Mouse (Mus musculus) erythroblast, embryonic 14.5 days (primary cell): ENCODE data around the gene Lyrm7.

Source experiments
- GATA1 ChIP-seq: IDR thresholded peaks from 2 replicates; pipeline ENCODE4 v1.6.1; 2012; ENCODE audit warnings: low read length, inconsistent platforms, mixed read lengths
- TAL1 ChIP-seq: IDR thresholded peaks from 3 replicates; pipeline ENCODE4 v1.6.1; 2012; ENCODE audit warnings: low read length, inconsistent platforms, mixed read lengths

DNA sequence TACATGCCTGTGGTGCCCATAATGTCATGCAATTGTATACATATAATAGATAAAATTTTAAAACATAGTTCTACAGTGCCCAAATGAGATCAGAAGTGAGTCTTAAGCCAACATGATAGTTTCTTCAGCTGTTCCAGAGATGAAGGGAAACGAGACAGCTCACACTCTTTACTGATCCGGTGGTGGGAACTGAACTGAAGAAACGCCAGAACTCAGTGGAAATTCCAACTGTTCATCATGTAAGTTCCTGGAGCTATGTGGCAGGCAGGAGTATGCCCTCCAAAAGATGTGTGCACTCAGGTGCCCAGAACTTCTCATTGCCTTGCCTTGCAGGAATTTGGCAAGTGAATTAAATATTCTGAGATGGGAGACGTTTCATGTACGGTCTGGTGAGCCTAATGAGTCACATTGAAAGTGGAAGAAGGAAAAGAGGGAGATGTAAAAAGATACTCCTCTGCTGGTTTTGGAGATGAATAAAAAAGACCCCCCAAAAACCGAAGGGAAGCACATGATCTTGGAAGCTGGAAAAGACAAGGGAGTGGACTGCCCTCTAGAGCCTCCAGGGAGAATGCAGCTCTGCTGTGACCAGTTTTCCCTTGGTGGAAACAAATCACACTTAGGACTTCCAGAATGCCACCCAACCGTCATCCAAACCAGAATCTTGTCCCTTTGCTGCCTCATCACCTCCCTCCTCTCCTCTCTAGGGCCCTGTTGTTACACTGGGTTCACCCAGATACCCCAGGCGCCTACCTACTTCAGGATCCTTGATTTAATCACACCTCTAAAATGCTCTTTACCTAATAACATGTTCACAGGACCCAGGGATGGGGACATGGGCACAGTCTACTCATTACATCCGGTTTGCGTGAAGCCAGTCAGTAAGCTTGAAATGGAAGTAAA, 2.2 kb upstream of the Lyrm7 start:
- TF ChIP-seq GATA1 (no peak), TAL1 (no peak)
